Mouse (Mus musculus) mature B cell (primary cell): ENCODE results near the gene Purb.

Source experiments
- in situ Hi-C: fragments of 300-500 bp; cut with MboI; formaldehyde crosslinking; loops from 2 replicates; pipeline ENCODE4 v1.14.3; 2019

Purb gene

GRCm38 (mm10) chr11:6475867-6476484, at the start of gene Purb:
Gene Purb, minus strand, starts transcription at chr11:6475917.
- in situ Hi-C loops = no loop called here

- in situ Hi-C loops = no loop called here
Observed at GRCm38 (mm10) chr11:6525241-6525640, 49.5 kb upstream of the Purb start.

DNA sequence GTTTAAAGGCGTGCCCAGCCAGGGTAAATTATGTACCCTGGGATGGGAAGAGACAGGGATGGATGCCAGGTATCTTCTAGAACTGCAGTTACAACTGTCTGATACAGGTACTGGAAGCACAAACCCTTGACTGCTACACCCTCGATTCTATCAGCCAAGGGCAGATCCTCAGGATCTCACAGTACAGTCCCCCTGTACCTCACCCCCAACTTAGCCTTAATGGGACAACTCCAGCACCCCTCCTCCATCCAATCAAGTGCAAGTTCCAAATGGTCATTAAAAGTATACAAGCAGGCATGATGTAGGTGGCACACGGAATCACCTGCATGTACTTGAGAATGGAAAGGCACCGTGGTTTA, 49.1 kb upstream of the Purb start:
- in situ Hi-C loops = no loop called here

- in situ Hi-C loops = no loop called here
Observed at GRCm38 (mm10) chr11:6524165-6524879, 48.6 kb upstream of the Purb start.

DNA sequence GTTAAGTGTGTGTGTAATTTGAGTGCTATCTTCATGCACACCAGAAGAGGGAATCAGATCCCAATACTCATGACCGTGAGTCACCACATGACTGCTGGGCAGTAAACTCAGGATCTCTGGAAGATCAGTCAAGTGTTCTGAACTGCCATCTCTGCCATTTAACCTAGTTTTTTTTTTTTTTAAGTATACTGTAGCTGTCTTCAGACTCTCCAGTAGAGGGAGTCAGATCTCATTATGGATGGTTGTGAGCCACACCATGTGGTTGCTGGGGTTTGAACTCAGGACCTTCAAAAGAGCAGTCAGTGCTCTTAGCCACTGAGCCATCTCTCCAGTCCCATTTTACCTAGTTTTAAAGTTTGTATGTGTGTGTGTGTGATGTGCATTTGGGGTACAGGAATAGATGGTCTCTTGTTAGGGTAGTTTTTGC, 48.0 kb upstream of the Purb start:
- in situ Hi-C loops = no loop called here

DNA sequence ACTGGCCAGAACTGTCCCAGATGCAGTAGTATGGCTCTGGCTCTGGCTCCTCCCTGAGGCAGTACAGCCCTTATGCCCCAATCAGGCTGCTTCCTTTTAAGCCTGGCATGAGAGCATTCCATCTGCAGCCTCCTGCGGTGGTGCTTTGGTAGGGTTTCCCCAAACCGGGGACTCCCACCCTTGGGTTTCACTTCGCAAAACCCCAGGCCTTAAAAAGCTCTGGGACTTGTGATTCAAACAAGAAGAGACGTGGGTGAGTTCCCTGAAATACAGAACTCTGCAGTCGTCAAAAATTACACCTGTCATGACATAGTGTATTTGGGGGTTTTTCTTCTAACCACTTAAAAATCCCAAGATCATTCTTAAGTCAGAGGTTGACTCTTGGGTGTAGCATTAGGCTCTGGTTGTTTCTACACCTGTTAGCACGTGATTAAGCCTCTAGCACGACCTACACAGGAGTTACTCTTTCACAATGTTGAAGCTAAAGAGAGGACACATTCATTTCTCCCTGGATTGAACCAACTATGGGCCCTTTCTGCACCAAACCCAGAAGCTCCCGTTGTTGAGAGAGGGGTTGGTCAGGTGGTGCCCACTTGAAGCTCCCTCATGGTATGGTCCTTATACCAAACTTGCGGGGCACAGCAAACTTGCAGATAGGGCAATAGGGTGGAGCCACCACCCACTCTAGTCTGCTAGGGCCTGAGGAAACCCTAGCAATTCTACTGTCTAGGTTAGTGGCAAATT, 47.2 kb upstream of the Purb start:
- in situ Hi-C loops = no loop called here

DNA sequence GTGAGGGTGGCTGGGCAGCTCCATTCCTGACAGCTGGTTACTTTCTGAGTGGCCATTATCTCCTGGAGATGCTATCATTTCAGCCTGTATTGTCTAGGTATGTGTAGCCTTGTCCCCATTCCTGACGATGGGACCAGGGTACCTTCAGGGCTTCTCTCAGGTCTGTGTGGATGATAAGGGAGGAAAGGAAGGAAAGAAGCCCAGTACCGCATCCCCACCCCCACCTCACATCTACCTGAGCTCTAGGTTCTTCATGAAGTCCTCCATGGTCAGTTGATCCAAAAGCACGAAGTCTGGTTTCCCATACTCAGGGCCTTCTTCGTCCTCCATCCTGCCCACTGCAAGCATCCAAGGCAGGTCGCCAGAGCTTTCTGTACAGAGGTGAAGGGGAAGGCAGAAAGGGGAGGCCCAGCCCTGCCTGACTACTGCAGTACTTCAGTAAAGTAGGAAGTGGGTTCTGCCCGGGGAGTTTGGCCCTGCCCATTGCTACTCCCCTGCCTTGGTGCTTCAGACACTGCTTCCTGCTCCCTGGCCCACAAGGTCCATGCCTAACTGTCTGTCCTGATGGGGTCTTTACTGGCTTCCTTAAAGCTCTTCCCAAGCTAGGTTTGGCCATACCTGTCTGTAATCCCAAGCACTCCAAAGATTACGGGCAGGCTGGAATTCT, 44.9 kb upstream of the Purb start, which contains the start of gene Myo1g:
Gene Myo1g (minus strand): TSS at position 459 of the 667 bp plus-strand sequence.
- in situ Hi-C loops = no loop called here

GRCm38 (mm10) chr11:6519491-6520033, 43.8 kb upstream of the Purb start:
- in situ Hi-C loops = no loop called here

DNA sequence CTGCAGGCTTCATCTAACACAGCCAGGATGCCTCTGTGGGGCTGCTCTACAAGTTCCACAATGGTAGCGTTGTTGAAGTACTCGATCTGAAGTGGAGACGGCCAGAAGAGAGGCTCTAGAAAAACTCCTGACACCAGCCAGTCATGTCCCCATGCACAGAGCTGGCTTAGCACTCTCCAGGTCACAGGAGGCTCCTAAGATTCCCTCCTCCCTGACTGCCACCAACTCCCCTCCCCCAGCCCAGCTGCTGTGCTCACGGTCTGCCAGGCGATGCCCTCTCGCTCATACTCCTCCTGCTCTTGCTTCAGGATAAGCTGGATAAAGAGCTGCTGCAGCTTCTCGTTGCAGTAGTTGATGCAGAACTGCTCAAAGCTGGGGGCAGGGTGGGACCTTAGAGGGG, 39.1 kb upstream of the Purb start:
- in situ Hi-C loops = no loop called here

DNA sequence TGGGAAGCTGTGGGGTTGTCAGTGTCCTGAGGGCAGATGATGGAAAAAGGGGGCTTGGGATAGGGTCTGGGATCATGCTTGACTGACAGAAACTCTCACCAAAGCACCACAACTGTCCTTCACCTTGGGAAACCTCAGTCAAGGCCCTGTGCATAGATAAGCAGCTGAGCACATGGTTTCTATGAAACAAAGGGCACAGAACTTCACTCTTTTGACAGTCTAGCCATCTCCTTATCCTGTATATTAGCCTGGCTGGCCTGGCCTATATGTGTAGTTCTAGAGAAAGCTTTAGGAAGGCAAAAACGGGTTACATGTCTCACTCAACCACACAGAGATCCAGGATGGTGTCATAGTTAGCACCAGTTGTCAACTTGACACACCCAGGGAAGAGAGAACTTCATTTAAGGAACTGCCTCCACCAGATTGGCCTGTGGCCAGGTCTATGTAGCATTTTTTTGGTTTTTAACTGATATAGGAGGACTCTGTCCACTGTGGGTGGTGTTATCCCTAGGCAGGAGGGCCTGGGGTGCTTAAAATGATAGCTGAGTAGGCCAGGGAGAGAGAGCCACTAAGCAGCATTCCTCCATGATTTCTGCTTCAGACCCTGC, 32.7 kb upstream of the Purb start:
- in situ Hi-C loops = no loop called here

GRCm38 (mm10) chr11:6506516-6506915, 30.8 kb upstream of the Purb start:
- in situ Hi-C loops = no loop called here

- in situ Hi-C loops = no loop called here
Observed at GRCm38 (mm10) chr11:6504689-6505088, 29.0 kb upstream of the Purb start.

DNA sequence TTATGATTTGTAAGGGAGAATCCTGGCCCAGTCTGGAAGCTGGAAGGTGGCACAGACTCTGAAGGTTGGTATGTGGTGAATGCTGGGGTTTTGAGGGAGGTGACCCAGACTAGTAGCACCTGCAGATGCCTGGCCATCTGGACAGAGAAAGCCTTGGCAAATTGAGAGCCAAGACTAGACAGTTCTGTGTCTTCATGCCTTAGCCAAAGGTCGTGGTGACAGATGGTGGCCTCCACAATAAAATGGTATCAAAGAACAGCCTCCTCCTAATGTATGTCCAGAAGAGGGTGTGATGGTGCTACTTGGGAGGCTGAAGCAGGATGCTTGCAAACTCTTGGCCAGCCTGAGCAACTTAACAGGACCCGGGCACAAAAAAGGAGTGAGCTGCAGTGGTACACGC, 28.5 kb upstream of the Purb start:
- in situ Hi-C loops = no loop called here

GRCm38 (mm10) chr11:6502506-6502905, 26.8 kb upstream of the Purb start:
- in situ Hi-C loops = no loop called here

GRCm38 (mm10) chr11:6497311-6497948, 21.7 kb upstream of the Purb start:
- in situ Hi-C loops = no loop called here

DNA sequence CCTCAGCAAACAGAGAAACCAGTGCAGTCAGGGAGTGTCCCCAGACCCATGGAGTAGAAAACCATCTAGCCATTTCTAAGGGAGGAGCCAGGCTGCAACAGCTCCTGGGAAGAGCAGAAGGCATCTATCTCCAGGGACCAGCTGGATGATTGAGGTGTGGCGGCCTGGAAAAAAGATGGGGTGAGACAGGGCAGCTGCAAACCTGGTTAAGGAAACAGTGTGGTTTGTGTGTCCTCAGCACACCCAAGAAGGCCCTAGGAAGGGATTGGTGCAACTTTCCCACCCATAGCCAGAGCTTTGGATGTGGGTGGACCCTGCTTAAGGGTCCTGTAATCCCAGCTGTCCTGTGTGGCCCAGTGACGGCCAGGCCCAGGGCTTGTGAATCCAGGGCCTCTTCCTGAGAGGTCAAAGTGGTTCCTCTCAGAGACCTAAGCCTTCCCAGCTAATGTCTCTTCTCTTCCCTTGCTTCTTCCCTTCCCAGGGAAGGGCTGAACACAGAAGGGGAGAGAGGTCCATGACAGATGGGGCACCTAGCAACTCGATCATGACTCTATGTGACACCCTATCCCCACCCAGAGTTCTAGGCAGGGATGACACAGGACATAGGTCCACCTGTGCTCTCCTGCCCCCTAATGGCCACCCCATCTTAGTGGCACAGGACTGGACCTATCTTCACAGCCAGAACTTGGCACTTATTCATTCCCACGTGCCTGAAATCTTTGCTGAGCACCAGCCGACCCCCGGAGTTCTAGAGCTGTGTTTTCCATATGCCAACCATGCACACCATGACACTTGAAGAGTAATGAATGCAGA, 14.2 kb upstream of the Purb start:
- in situ Hi-C loops = no loop called here

GRCm38 (mm10) chr11:6489257-6489656, 13.5 kb upstream of the Purb start:
- in situ Hi-C loops = no loop called here

- in situ Hi-C loops = no loop called here
Observed at GRCm38 (mm10) chr11:6488041-6488684, 12.4 kb upstream of the Purb start.

DNA sequence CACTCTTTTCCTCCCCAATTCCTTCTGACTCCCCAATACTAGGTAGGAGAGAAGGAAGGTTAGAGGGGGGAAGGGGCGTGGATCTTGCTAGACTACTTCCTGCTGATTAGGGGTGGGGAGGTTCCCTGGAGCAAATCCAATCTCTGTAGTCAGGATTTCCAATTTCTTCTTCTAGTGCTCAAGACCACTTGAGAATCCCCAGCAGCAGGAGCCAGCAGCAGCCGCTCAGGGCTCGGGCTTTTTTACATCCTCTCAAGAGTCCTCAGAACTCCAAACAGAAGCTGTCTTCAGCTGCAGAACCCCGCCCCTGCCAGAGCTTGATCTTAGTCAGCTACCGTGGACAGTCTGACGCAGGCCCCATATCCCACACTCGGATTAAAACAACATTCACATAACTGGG, 11.8 kb upstream of the Purb start:
- in situ Hi-C loops = no loop called here

GRCm38 (mm10) chr11:6486916-6487315, 11.2 kb upstream of the Purb start:
- in situ Hi-C loops = no loop called here
